21 mouse cellular contexts compared by ENCODE assay signal in genomic region chr17:34583819-34584218, GRCm38 (mm10). TPM values are rescaled to one million over a fixed set of nuclear protein-coding genes. Genes with fewer than 3 reads are reported as not detected.
A peak's percentile ranks its signal among the peaks of the same experiment; 100 is the strongest.
DNase-seq lines count a peak whose midpoint lies in the region; ATAC-seq lines count a peak whose summit lies in the region.
"Had no signal": no experiment of that assay in that cellular context is flagged by ENCODE, and none has a peak within 500 bp of the region (broad histone marks: within the 10 kb centered on the region; RNA-seq: fewer than 3 reads in every experiment).

No protein-coding gene starts in this region.

- no peak overlapping the region for H3K4me3 ChIP-seq in forebrain, embryonic 10.5 days
- H3K4me3 ChIP-seq in forebrain, embryonic 14.5 days (ENCODE audit: low read depth, low read length), result no peak overlapping the region
- no peak overlapping the region for H3K4me3 ChIP-seq in hindbrain, embryonic 10.5 days
- no peak overlapping the region for H3K4me3 ChIP-seq in hindbrain, embryonic 13.5 days
- H3K4me3 ChIP-seq in neural tube, embryonic 12.5 days, result no peak overlapping the region
- H3K4me3 ChIP-seq: embryonic facial prominence, embryonic 13.5 days; erythroblast, embryonic 14.5 days; heart, embryonic 12.5 days; heart, embryonic 15.5 days; hindbrain, embryonic 15.5 days had no signal

- 85% methylated on average over 8 of the region's 8 CpGs for WGBS in forebrain, embryonic 10.5 days
- 91% methylated on average over 8 of the region's 8 CpGs for WGBS in forebrain, embryonic 14.5 days
- 82% methylated on average over 8 of the region's 8 CpGs for WGBS in hindbrain, embryonic 10.5 days
- WGBS in hindbrain, embryonic 13.5 days, result 86% methylated on average over 8 of the region's 8 CpGs
- 93% methylated on average over 8 of the region's 8 CpGs for WGBS in neural tube, embryonic 12.5 days

- ATAC-seq in forebrain, embryonic 14.5 days, result no peak
- ATAC-seq in hindbrain, embryonic 13.5 days (ENCODE audit: low FRiP score), result no peak
- ATAC-seq in neural tube, embryonic 12.5 days (ENCODE audit: low FRiP score, low read depth), result no peak
- ATAC-seq: forebrain, embryonic 16.5 days; Patski had no signal

- no peaks in the 10 kb centered on the region for H3K36me3 ChIP-seq in forebrain, embryonic 10.5 days (replicated peaks)
- no peaks in the 10 kb centered on the region for H3K36me3 ChIP-seq in forebrain, embryonic 14.5 days (ENCODE audit: control insufficient read depth, insufficient read depth, low read length)
- H3K36me3 ChIP-seq in hindbrain, embryonic 10.5 days, result no peaks in the 10 kb centered on the region
- H3K36me3 ChIP-seq in hindbrain, embryonic 13.5 days, result no peaks in the 10 kb centered on the region
- no peaks in the 10 kb centered on the region for H3K36me3 ChIP-seq in neural tube, embryonic 12.5 days
- H3K36me3 ChIP-seq: embryonic facial prominence, embryonic 13.5 days; G1E; heart, embryonic 15.5 days; hindbrain, embryonic 15.5 days had no signal

- no peak overlapping the region for H3K4me2 ChIP-seq in forebrain, embryonic 14.5 days (ENCODE audit: low read length)
- no peak overlapping the region for H3K4me2 ChIP-seq in hindbrain, embryonic 13.5 days
- H3K4me2 ChIP-seq in neural tube, embryonic 12.5 days (replicated peaks), result 0 out of 2 replicates have a peak overlapping the region, but pooled peaks have one; percentile 14
- H3K4me2 ChIP-seq: embryonic facial prominence, embryonic 13.5 days; heart, embryonic 12.5 days; heart, embryonic 15.5 days; hindbrain, embryonic 15.5 days had no signal

- peak overlapping the region; percentile 36; the same call in 1 of the 2 replicates for H3K27ac ChIP-seq in forebrain, embryonic 10.5 days
- no peak overlapping the region for H3K27ac ChIP-seq in forebrain, embryonic 14.5 days (ENCODE audit: low read depth, low read length)
- H3K27ac ChIP-seq in hindbrain, embryonic 10.5 days, result peak overlapping the region; percentile 69
- no peak overlapping the region for H3K27ac ChIP-seq in hindbrain, embryonic 13.5 days
- H3K27ac ChIP-seq in neural tube, embryonic 12.5 days, result no peak overlapping the region
- H3K27ac ChIP-seq: embryonic facial prominence, embryonic 13.5 days; heart, embryonic 15.5 days; hindbrain, embryonic 15.5 days had no signal

- H3K9me3 ChIP-seq in forebrain, embryonic 10.5 days, result no peaks in the 10 kb centered on the region
- H3K9me3 ChIP-seq in forebrain, embryonic 14.5 days (replicated peaks; ENCODE audit: control insufficient read depth, low read length), result no peaks in the 10 kb centered on the region
- no peaks in the 10 kb centered on the region for H3K9me3 ChIP-seq in hindbrain, embryonic 10.5 days
- H3K9me3 ChIP-seq in hindbrain, embryonic 13.5 days, result no peaks in the 10 kb centered on the region
- H3K9me3 ChIP-seq in neural tube, embryonic 12.5 days, result no peaks in the 10 kb centered on the region
- H3K9me3 ChIP-seq: embryonic facial prominence, embryonic 13.5 days; G1E; heart, embryonic 12.5 days; heart, embryonic 15.5 days; hindbrain, embryonic 15.5 days had no signal

- no peaks in the 10 kb centered on the region for H3K27me3 ChIP-seq in forebrain, embryonic 10.5 days (ENCODE audit: poor library complexity, severe bottlenecking)
- H3K27me3 ChIP-seq in forebrain, embryonic 14.5 days (replicated peaks; ENCODE audit: control insufficient read depth, insufficient read depth, low read length), result no peaks in the 10 kb centered on the region
- H3K27me3 ChIP-seq in hindbrain, embryonic 10.5 days (ENCODE audit: insufficient read depth, poor library complexity, severe bottlenecking), result no peaks in the 10 kb centered on the region
- H3K27me3 ChIP-seq in hindbrain, embryonic 13.5 days, result no peaks in the 10 kb centered on the region
- H3K27me3 ChIP-seq in neural tube, embryonic 12.5 days (replicated peaks), result no peaks in the 10 kb centered on the region
- H3K27me3 ChIP-seq: embryonic facial prominence, embryonic 13.5 days; heart, embryonic 12.5 days; hindbrain, embryonic 15.5 days; Patski had no signal

- peaks cover 46% of the 10 kb centered on the region for H3K4me1 ChIP-seq in forebrain, embryonic 10.5 days
- H3K4me1 ChIP-seq in forebrain, embryonic 14.5 days (ENCODE audit: control insufficient read depth, insufficient read depth, low read length), result peaks cover 10% of the 10 kb centered on the region
- H3K4me1 ChIP-seq in hindbrain, embryonic 10.5 days (replicated peaks), result peaks cover 63% of the 10 kb centered on the region
- H3K4me1 ChIP-seq in hindbrain, embryonic 13.5 days (replicated peaks), result peaks cover 23% of the 10 kb centered on the region
- H3K4me1 ChIP-seq in neural tube, embryonic 12.5 days, result peaks cover 28% of the 10 kb centered on the region

- H3K9ac ChIP-seq in forebrain, embryonic 14.5 days (ENCODE audit: low read length), result no peak overlapping the region
- H3K9ac ChIP-seq in hindbrain, embryonic 13.5 days, result no peak overlapping the region
- no peak overlapping the region for H3K9ac ChIP-seq in neural tube, embryonic 12.5 days
- H3K9ac ChIP-seq: embryonic facial prominence, embryonic 13.5 days; heart, embryonic 12.5 days; heart, embryonic 15.5 days; hindbrain, embryonic 15.5 days had no signal

- no peak for DNase-seq in forebrain, embryonic 10.5 days (ENCODE audit: extremely low spot score, low spot score)
- no peak for DNase-seq in forebrain, embryonic 14.5 days (ENCODE audit: low spot score)
- no peak for DNase-seq in hindbrain, embryonic 10.5 days (ENCODE audit: low spot score)
- no peak for DNase-seq in neural tube, embryonic 10.5 days (ENCODE audit: extremely low spot score, low spot score)
- no peak for DNase-seq in adrenal gland, postnatal 14 days
- DNase-seq: adrenal gland, postnatal 10 days; gastrocnemius, postnatal 10 days; gastrocnemius, postnatal 36 days; heart, postnatal 10 days; heart, postnatal 36 days had no signal

RNA-seq across cellular contexts. Expression of gene Gpsm3, which starts 5.8 kb away (rescaled TPM):
- polyA plus RNA-seq in forebrain, embryonic 10.5 days (2016; fragmentation: Nextera tagmentation; extraction: Ambion mirVana), result 5.9 and 6.5 TPM in 2 replicates
- polyA plus RNA-seq in forebrain, embryonic 14.5 days (2014; fragmentation: Nextera tagmentation; extraction: Ambion mirVana), result 3.7 and 4.5 TPM in 2 replicates
- 8.1 and 8.4 TPM in 2 replicates for polyA plus RNA-seq in hindbrain, embryonic 10.5 days (2016; fragmentation: Nextera tagmentation; extraction: Ambion mirVana)
- polyA plus RNA-seq in hindbrain, embryonic 13.5 days (2015; fragmentation: Nextera tagmentation; extraction: Ambion mirVana), result 3.2 and 4.9 TPM in 2 replicates
- 4.2 and 5.5 TPM in 2 replicates for polyA plus RNA-seq in neural tube, embryonic 12.5 days (2016; fragmentation: Nextera tagmentation; extraction: Ambion mirVana)
- total RNA-seq in adrenal gland, postnatal 14 days (2021), result 6.3 and 16.3 TPM in 2 replicates

RNA-seq across cellular contexts. Expression of gene Pbx2, which starts 7.2 kb away (rescaled TPM):
- polyA plus RNA-seq in forebrain, embryonic 10.5 days (2016; fragmentation: Nextera tagmentation; extraction: Ambion mirVana), result 15.6 and 15.7 TPM in 2 replicates
- 6.4 and 9.6 TPM in 2 replicates for polyA plus RNA-seq in forebrain, embryonic 14.5 days (2014; fragmentation: Nextera tagmentation; extraction: Ambion mirVana)
- 17.7 and 17.8 TPM in 2 replicates for polyA plus RNA-seq in hindbrain, embryonic 10.5 days (2016; fragmentation: Nextera tagmentation; extraction: Ambion mirVana)
- polyA plus RNA-seq in hindbrain, embryonic 13.5 days (2015; fragmentation: Nextera tagmentation; extraction: Ambion mirVana), result 8.9 and 10.6 TPM in 2 replicates
- polyA plus RNA-seq in neural tube, embryonic 12.5 days (2016; fragmentation: Nextera tagmentation; extraction: Ambion mirVana), result 17.1 and 18.4 TPM in 2 replicates
- total RNA-seq in adrenal gland, postnatal 14 days (2021), result 37.2 and 42.2 TPM in 2 replicates

RNA-seq across cellular contexts. Expression of gene Ager, which starts 13.8 kb away (rescaled TPM):
- polyA plus RNA-seq in forebrain, embryonic 10.5 days (2016; fragmentation: Nextera tagmentation; extraction: Ambion mirVana), result 2.3 TPM in 2 replicates
- 1.1 and 1.5 TPM in 2 replicates for polyA plus RNA-seq in forebrain, embryonic 14.5 days (2014; fragmentation: Nextera tagmentation; extraction: Ambion mirVana)
- polyA plus RNA-seq in hindbrain, embryonic 10.5 days (2016; fragmentation: Nextera tagmentation; extraction: Ambion mirVana), result 2.0 and 2.7 TPM in 2 replicates
- 1.9 and 2.1 TPM in 2 replicates for polyA plus RNA-seq in hindbrain, embryonic 13.5 days (2015; fragmentation: Nextera tagmentation; extraction: Ambion mirVana)
- 1.9 and 2.3 TPM in 2 replicates for polyA plus RNA-seq in neural tube, embryonic 12.5 days (2016; fragmentation: Nextera tagmentation; extraction: Ambion mirVana)
- total RNA-seq in adrenal gland, postnatal 14 days (2021), result 1.7 and 2.4 TPM in 2 replicates
- total RNA-seq: gastrocnemius, adult 18-20 months had no signal

RNA-seq across cellular contexts. Expression of gene Rnf5, which starts 19.7 kb away (rescaled TPM):
- polyA plus RNA-seq in forebrain, embryonic 10.5 days (2016; fragmentation: Nextera tagmentation; extraction: Ambion mirVana), result 185 and 186 TPM in 2 replicates
- 222 TPM in 2 replicates for polyA plus RNA-seq in forebrain, embryonic 14.5 days (2014; fragmentation: Nextera tagmentation; extraction: Ambion mirVana)
- polyA plus RNA-seq in hindbrain, embryonic 10.5 days (2016; fragmentation: Nextera tagmentation; extraction: Ambion mirVana), result 202 and 223 TPM in 2 replicates
- 299 and 301 TPM in 2 replicates for polyA plus RNA-seq in hindbrain, embryonic 13.5 days (2015; fragmentation: Nextera tagmentation; extraction: Ambion mirVana)
- 249 and 263 TPM in 2 replicates for polyA plus RNA-seq in neural tube, embryonic 12.5 days (2016; fragmentation: Nextera tagmentation; extraction: Ambion mirVana)
- total RNA-seq in adrenal gland, postnatal 14 days (2021), result 72.5 and 76.9 TPM in 2 replicates

RNA-seq across cellular contexts. Expression of gene Notch4, which starts 19.8 kb away (rescaled TPM):
- 6.1 and 7.0 TPM in 2 replicates for polyA plus RNA-seq in forebrain, embryonic 10.5 days (2016; fragmentation: Nextera tagmentation; extraction: Ambion mirVana)
- polyA plus RNA-seq in forebrain, embryonic 14.5 days (2014; fragmentation: Nextera tagmentation; extraction: Ambion mirVana), result 4.1 and 6.0 TPM in 2 replicates
- 9.1 and 12.5 TPM in 2 replicates for polyA plus RNA-seq in hindbrain, embryonic 10.5 days (2016; fragmentation: Nextera tagmentation; extraction: Ambion mirVana)
- polyA plus RNA-seq in hindbrain, embryonic 13.5 days (2015; fragmentation: Nextera tagmentation; extraction: Ambion mirVana), result 7.4 and 8.4 TPM in 2 replicates
- 10.2 and 11.6 TPM in 2 replicates for polyA plus RNA-seq in neural tube, embryonic 12.5 days (2016; fragmentation: Nextera tagmentation; extraction: Ambion mirVana)
- total RNA-seq in adrenal gland, postnatal 14 days (2021), result 34.1 and 39.3 TPM in 2 replicates

Comparison
In these comparisons a context has a peak if more than half of its experiments do, and no peak if none do; other contexts are left out.
1. H3K27ac ChIP-seq: peak in forebrain, embryonic 10.5 days (single experiment) and hindbrain, embryonic 10.5 days (single experiment); none in forebrain, embryonic 14.5 days (single experiment), hindbrain, embryonic 13.5 days (single experiment) and neural tube, embryonic 12.5 days (single experiment).